Mouse (Mus musculus): ENCODE data around the gene Cfap298.

DNA sequence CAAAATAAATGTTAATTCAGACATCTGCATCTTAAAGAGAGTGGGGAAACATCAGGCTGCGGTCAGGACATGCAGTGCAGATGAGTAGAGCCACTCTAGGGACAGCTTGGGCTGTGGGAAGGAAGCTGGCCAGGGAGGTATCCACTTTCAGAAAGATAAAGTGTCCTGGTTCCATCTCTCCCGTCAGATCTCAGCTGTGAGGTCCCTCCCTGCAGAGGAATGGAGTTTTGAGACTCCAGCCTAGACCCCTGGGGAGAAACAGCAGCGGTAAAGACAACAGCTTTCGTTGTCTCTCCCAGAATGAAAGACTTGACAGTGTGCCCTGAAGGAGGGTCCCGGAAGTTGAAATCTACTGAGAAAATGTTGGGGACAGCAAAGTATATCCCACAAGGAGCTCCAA, 31.6 kb downstream of the Cfap298 start:
- no peak for TF ChIP-seq CTCF (IDR thresholded peaks at IDR 0.05; ENCODE audit: low read depth, low read length)
- no peak for TF ChIP-seq TAL1 (conservative IDR thresholded peaks at IDR 0.05; ENCODE audit: low read depth, low read length)
- no peak for TF ChIP-seq GATA2 (IDR thresholded peaks at IDR 0.05; ENCODE audit: borderline replicate concordance, low read depth, low read length)

Data from G1E (cell line).